Mouse (Mus musculus) midbrain, embryonic 16.5 days (tissue): ENCODE measurements around the gene Tpsg1. TPM values are rescaled to one million over a fixed set of nuclear protein-coding genes. Genes with fewer than 3 reads are reported as not detected.

ENCODE experiments used
- polyA plus RNA-seq: library from polyadenylated mRNA; unstranded; fragments of >200 nt; fragmentation: Nextera tagmentation; extraction: Ambion mirVana; gene quantifications from 2 replicates; pipeline ENCODE4 v1.2.1, GENCODE M21; 2015

The Tpsg1 gene
- polyA plus RNA-seq, 1 experiment from 2014 or later, result 0.88 TPM

Other genes with a start within 250 kb of the Tpsg1 start
- gene Ptx4, start 248.5 kb upstream of the Tpsg1 start, polyA plus RNA-seq, result 0.38 TPM in 1 of 2 replicates, not detected in the other
- 33.6 and 36.1 TPM in 2 replicates for gene Clcn7, start 235.9 kb upstream of the Tpsg1 start, polyA plus RNA-seq
- not detected in 2 replicates for gene Ccdc154, start 206.8 kb upstream of the Tpsg1 start, polyA plus RNA-seq
- not detected in 2 replicates for gene Gm38655, start 193.8 kb upstream of the Tpsg1 start, polyA plus RNA-seq
- 33.7 and 33.8 TPM in 2 replicates for gene BC003965, start 184.7 kb upstream of the Tpsg1 start, polyA plus RNA-seq
- gene Unkl, start 180.9 kb upstream of the Tpsg1 start, polyA plus RNA-seq, result 18.3 and 19.2 TPM in 2 replicates
- 99.8 and 114 TPM in 2 replicates for gene Gnptg, start 129.1 kb upstream of the Tpsg1 start, polyA plus RNA-seq
- gene Tsr3, start 129.1 kb upstream of the Tpsg1 start, polyA plus RNA-seq, result 57.4 and 61.2 TPM in 2 replicates
- 30.2 and 38.1 TPM in 2 replicates for gene Baiap3, start 112.9 kb upstream of the Tpsg1 start, polyA plus RNA-seq
- 489 and 542 TPM in 2 replicates for gene Ube2i, start 94.7 kb upstream of the Tpsg1 start, polyA plus RNA-seq
- not detected in 2 replicates for gene Prss34, start 70.9 kb upstream of the Tpsg1 start, polyA plus RNA-seq
- gene Prss28, start 60.6 kb upstream of the Tpsg1 start, polyA plus RNA-seq, result not detected in 2 replicates
- not detected in 2 replicates for gene Prss29, start 50.6 kb upstream of the Tpsg1 start, polyA plus RNA-seq
- not detected in 2 replicates for gene Tpsab1, start 23.7 kb upstream of the Tpsg1 start, polyA plus RNA-seq
- 0.23 TPM in 1 of 2 replicates, not detected in the other for gene Tpsb2, start 3.0 kb upstream of the Tpsg1 start, polyA plus RNA-seq
- gene Cacna1h, start 64.5 kb downstream of the Tpsg1 start, polyA plus RNA-seq, result 10.0 and 11.5 TPM in 2 replicates
- gene Tekt4, start 85.3 kb downstream of the Tpsg1 start, polyA plus RNA-seq, result 1.5 TPM in 2 replicates
- 0.88 and 1.4 TPM in 2 replicates for gene Sstr5, start 128.0 kb downstream of the Tpsg1 start, polyA plus RNA-seq
- gene Sox8, start 201.4 kb downstream of the Tpsg1 start, polyA plus RNA-seq, result 10.1 and 16.2 TPM in 2 replicates
- 20.4 and 20.6 TPM in 2 replicates for gene Lmf1, start 209.8 kb downstream of the Tpsg1 start, polyA plus RNA-seq